Mouse (Mus musculus): Measurements from ENCODE around the gene H2-K1. TPM values are rescaled to one million over a fixed set of nuclear protein-coding genes. Genes with fewer than 3 reads are reported as not detected.
"Not testable (repeated sequence)": the region's sequence is repeated elsewhere in the genome, so short reads cannot be mapped to it uniquely, and the experiment has no call there.

The H2-K1 gene
- polyA plus RNA-seq, 1 experiment from 2014 or later, result 4.7 TPM

DNA sequence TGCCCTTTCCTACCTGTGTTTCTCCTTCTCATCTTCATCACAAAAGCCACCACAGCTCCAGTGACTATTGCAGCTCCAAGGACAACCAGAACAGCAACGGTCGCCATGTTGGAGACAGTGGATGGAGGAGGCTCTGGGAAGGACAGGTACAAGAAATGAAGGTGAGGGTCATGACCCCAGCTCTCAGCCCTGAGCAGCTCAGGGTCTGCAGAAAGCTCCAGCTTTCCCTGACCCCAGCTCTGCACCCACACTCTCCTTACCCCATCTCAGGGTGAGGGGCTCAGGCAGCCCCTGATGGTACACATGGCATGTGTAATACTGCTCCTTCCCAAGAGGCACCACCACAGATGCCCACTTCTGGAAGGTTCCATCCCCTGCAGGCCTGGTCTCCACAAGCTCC is 3.1 kb downstream of the H2-K1 start:
- DNase-seq (ENCODE audit: low spot score); H3K27ac ChIP-seq: not testable (repeated sequence)

DNA sequence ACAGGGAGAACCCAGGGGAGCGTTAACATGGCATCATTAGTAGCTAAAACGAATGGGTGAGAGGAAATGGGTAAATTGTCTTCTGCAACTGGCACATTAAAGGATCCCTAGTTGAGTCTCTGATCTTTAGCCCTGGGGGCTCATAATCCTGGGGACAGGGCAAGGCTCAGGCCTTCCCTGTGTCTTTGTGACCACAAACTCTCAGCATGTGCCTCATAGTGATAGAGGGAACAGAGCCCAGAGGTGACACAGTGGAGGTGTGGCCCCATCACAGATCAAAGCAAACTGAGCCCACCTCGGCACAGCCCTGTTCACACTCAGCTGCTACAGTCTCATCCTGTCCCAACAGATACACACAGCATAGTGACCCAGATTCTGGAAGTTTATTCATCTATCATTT is 4.5 kb downstream of the H2-K1 start:
- 35% methylated on average over 3 of the region's 3 CpGs for WGBS
- H3K36me3 ChIP-seq, result no peaks in the 10 kb centered on the region
- no peak for DNase-seq (ENCODE audit: low spot score)

More for the DNA sequence above, 3.1 kb downstream of the H2-K1 start:
- peaks cover 14% of the 10 kb centered on the region for H3K4me1 ChIP-seq
- not testable (repeated sequence) for H3K4me3 ChIP-seq; H3K36me3 ChIP-seq; H3K9me3 ChIP-seq (replicated peaks)
- H3K27me3 ChIP-seq (ENCODE audit: low read depth, poor library complexity, severe bottlenecking), result peaks cover 53% of the 10 kb centered on the region
- WGBS, result 90% methylated on average over 2 of the region's 2 CpGs

DNA sequence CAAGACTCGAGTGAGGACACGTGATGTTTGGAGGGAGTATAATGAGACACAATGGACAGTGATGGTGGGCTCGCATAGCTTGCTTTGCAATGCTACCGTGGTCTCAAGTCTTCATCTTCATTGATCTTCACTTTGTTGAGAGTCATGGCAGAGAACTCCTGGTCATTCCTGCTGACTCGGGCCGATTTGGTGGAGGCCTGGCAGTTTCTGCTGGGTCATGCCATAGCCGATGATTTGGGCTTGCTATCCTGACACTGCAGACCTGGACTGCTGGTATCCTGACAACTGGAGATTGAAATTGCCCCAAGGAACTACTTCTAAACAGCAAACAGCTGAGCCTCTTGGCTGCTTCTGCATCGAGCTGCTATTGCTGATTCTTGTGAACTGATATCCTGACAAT is 5.2 kb downstream of the H2-K1 start:
- peaks cover 32% of the 10 kb centered on the region for H3K27me3 ChIP-seq (ENCODE audit: low read depth, poor library complexity, severe bottlenecking)
- H3K4me1 ChIP-seq, result peaks cover 9% of the 10 kb centered on the region
- no peak for DNase-seq (ENCODE audit: low spot score)
- 94% methylated on average over 8 of the region's 8 CpGs for WGBS
- no peaks in the 10 kb centered on the region for H3K36me3 ChIP-seq
- no peak overlapping the region for H3K27ac ChIP-seq
- H3K4me3 ChIP-seq, result no peak overlapping the region
- H3K9me3 ChIP-seq (replicated peaks), result no peaks in the 10 kb centered on the region

More for the DNA sequence above, 4.5 kb downstream of the H2-K1 start:
- H3K4me3 ChIP-seq, result no peak overlapping the region
- peaks cover 14% of the 10 kb centered on the region for H3K4me1 ChIP-seq
- no peaks in the 10 kb centered on the region for H3K9me3 ChIP-seq (replicated peaks)
- no peak overlapping the region for H3K27ac ChIP-seq
- H3K27me3 ChIP-seq (ENCODE audit: low read depth, poor library complexity, severe bottlenecking), result peaks cover 39% of the 10 kb centered on the region

DNA sequence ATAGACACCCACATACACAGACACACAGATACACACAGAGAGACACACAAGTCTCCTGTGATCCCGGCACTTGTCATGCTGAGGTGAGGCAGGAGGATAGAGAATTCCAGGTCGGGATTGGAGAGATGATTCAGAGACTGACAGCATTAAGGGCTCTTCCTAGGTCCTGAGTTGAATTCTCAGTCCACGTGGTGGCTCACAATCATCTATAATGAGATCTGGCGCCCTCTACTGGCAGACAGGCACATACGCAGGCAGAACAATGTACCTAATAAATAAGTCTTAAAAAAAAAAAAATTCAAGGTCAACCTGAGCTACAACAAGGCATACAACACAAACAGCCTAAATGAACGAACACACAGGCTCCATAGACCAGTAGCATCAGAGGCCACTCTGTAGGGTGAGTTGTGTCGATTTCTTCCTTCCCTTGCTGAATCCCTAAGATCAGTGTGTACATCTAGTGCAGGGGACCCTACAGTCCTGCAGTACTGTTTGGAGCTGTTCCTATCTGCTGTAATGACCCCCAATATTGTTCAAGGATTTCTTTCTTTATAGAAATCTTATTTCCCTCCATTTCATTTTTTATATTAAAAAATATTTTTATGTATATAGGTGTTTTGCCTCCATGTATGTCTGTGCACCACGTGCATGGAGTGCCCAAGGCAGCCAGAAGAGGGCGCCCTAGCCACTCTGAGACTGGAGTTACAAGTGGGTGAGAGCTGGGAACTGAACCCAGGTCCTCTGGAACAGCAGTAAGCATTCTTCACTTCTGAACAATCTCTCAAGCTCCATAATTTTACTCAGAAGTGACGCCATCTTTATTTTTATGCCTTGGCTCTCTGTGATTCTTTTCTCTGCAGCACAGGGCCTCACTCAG is 8.1 kb downstream of the H2-K1 start:
- H3K4me1 ChIP-seq, result no peaks in the 10 kb centered on the region
- no peaks in the 10 kb centered on the region for H3K9me3 ChIP-seq (replicated peaks)
- H3K36me3 ChIP-seq, result no peaks in the 10 kb centered on the region
- DNase-seq (ENCODE audit: low spot score), result peak; percentile 75
- H3K27me3 ChIP-seq (ENCODE audit: low read depth, poor library complexity, severe bottlenecking), result peaks cover 3% of the 10 kb centered on the region
- 34% methylated on average over 10 of the region's 10 CpGs for WGBS
- no peak overlapping the region for H3K4me3 ChIP-seq
- no peak overlapping the region for H3K27ac ChIP-seq

- H3K36me3 ChIP-seq; H3K9me3 ChIP-seq (replicated peaks); H3K27ac ChIP-seq; H3K4me3 ChIP-seq: not testable (repeated sequence)
- 7% methylated on average over 8 of the region's 8 CpGs for WGBS
- H3K4me1 ChIP-seq, result peaks cover 29% of the 10 kb centered on the region
- DNase-seq (ENCODE audit: low spot score), result peak; percentile 76
- H3K27me3 ChIP-seq (ENCODE audit: low read depth, poor library complexity, severe bottlenecking), result peaks cover 36% of the 10 kb centered on the region
Observed at GRCm38 (mm10) chr17:33982136-33982535, 18.0 kb downstream of the H2-K1 start.

DNA sequence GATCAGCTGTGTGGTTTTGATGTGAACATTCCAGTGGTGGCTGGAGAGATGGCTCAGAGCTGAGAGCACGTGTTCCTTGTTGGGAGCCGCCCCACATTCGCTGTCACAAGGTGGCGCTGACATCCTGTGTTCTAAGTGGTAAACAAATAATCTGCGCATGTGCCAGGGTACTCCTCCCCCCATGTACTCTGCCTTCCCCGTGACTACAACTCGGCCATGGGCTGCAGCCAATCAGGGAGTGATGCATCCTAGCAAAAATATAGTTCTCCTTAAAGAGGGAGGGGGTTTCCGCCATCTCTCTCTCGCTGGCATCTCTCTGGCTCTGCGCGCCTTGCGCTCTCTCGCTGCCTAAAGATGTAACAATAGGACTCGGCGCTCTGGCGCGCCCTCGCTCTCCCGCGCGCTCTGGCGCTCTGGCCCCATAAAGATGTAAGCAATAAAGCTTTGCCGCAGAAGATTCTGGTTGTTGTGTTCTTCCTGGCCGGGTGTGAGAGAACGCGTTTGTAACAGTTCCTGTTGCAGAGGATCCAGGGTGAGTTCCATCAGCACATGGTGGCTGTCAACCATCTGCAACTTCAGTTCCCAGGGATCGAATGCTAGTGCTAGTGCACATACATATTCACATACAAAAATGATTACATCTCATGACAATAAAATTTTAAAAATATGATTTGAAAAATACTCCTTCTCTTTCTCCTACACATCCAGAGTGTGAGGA is 18.8 kb downstream of the H2-K1 start:
- not testable (repeated sequence) for H3K9me3 ChIP-seq (replicated peaks); H3K36me3 ChIP-seq
- Histone ChIP-seq H3K4me1 (peaks cover 29% of the 10 kb centered on the region), H3K27ac (peak overlapping the region; percentile 91), H3K4me3 (peak overlapping the region; percentile 62), H3K27me3 (ENCODE audit: low read depth, poor library complexity, severe bottlenecking) (peaks cover 44% of the 10 kb centered on the region)
- WGBS, result 1% methylated on average over 27 of the region's 27 CpGs
- peak; percentile 92 for DNase-seq (ENCODE audit: low spot score)

GRCm38 (mm10) chr17:33980181-33981035 is 19.7 kb downstream of the H2-K1 start:
- WGBS, result 80% methylated on average over 19 of the region's 19 CpGs
- Histone ChIP-seq H3K27ac (peak overlapping the region; percentile 91), H3K4me3 (peak overlapping the region; percentile 62; the same call in 1 of the 2 replicates)

GRCm38 (mm10) chr17:33979512-33980050 is 20.6 kb downstream of the H2-K1 start:
- peaks cover 50% of the 10 kb centered on the region for H3K27me3 ChIP-seq (ENCODE audit: low read depth, poor library complexity, severe bottlenecking)
- 83% methylated on average over 6 of the region's 6 CpGs for WGBS
- no peak for DNase-seq (ENCODE audit: low spot score)

More at GRCm38 (mm10) chr17:33980181-33981035, 19.7 kb downstream of the H2-K1 start:
- peaks cover 50% of the 10 kb centered on the region for H3K27me3 ChIP-seq (ENCODE audit: low read depth, poor library complexity, severe bottlenecking)
- no peaks in the 10 kb centered on the region for H3K9me3 ChIP-seq (replicated peaks)
- H3K4me1 ChIP-seq, result peaks cover 29% of the 10 kb centered on the region
- H3K36me3 ChIP-seq, result no peaks in the 10 kb centered on the region
- DNase-seq (ENCODE audit: low spot score), result no peak

GRCm38 (mm10) chr17:33978631-33979031 is 21.5 kb downstream of the H2-K1 start:
- Histone ChIP-seq H3K9me3 (replicated peaks) (no peaks in the 10 kb centered on the region), H3K27me3 (ENCODE audit: low read depth, poor library complexity, severe bottlenecking) (peaks cover 50% of the 10 kb centered on the region), H3K36me3 (no peaks in the 10 kb centered on the region), H3K4me3 (peak overlapping the region; percentile 53), H3K27ac (peak overlapping the region; percentile 46; the same call in 1 of the 2 replicates), H3K4me1 (peaks cover 29% of the 10 kb centered on the region)
- under 1% methylated on average over 17 of the region's 17 CpGs for WGBS
- DNase-seq (ENCODE audit: low spot score), result peak; percentile 42

More at GRCm38 (mm10) chr17:33979512-33980050, 20.6 kb downstream of the H2-K1 start:
- Histone ChIP-seq H3K4me1 (peaks cover 29% of the 10 kb centered on the region), H3K27ac (no peak overlapping the region), H3K36me3 (no peaks in the 10 kb centered on the region), H3K4me3 (no peak overlapping the region), H3K9me3 (replicated peaks) (no peaks in the 10 kb centered on the region)

GRCm38 (mm10) chr17:33977861-33978557 is 22.1 kb downstream of the H2-K1 start:
- Histone ChIP-seq H3K9me3 (replicated peaks) (no peaks in the 10 kb centered on the region), H3K4me3 (peak overlapping the region; percentile 53), H3K4me1 (peaks cover 29% of the 10 kb centered on the region), H3K27me3 (ENCODE audit: low read depth, poor library complexity, severe bottlenecking) (peaks cover 50% of the 10 kb centered on the region), H3K36me3 (no peaks in the 10 kb centered on the region), H3K27ac (peak overlapping the region; percentile 46; the same call in 1 of the 2 replicates)
- DNase-seq (ENCODE audit: low spot score), result peak; percentile 35
- WGBS, result 3% methylated on average over 57 of the region's 57 CpGs

DNA sequence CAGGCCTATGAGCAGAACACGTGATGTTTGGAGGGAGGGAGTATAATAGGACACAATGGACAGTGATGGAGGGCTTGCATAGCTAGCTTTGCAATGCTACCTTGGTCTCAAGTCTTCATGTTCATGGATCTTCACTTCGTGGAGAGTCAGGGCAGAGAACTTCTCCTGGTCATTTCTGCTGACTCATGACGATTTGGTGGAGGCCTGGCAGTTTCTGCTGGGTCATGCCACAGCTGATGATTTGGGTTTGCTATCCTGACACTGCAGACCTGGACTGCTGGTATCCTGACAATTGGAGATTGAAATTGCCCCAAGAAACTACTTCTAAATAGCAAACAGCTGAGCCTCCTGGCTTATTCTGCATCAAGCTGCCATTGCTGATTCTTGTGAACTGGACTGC is 26.6 kb downstream of the H2-K1 start:
- H3K36me3 ChIP-seq, result no peaks in the 10 kb centered on the region
- peaks cover 10% of the 10 kb centered on the region for H3K4me1 ChIP-seq
- H3K27ac ChIP-seq, result no peak overlapping the region
- DNase-seq (ENCODE audit: low spot score), result no peak
- WGBS, result 67% methylated on average over 3 of the region's 3 CpGs
- peaks cover 28% of the 10 kb centered on the region for H3K27me3 ChIP-seq (ENCODE audit: low read depth, poor library complexity, severe bottlenecking)
- H3K9me3 ChIP-seq (replicated peaks), result no peaks in the 10 kb centered on the region
- H3K4me3 ChIP-seq, result no peak overlapping the region

DNA sequence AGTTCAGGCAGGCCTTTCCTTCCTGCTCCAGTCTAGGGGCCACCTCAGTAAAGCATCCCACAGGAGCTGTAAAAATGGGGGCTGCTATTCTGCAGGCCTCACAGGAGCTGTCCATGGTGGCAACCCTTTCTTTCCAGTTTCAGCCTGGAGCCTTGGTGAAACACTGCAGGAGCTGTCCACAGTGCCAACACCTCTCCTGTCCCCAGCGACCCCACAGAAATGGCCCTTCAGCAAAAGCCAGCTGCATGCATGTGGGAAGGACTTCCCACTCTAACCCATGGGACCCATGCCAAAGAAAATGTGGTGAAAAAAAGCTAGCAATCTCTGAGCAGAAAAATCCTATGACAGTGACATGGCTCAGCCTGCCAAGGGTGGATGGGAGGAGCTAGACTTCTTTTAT is 27.5 kb downstream of the H2-K1 start:
- peak; percentile 71 for DNase-seq (ENCODE audit: low spot score)
- H3K4me1 ChIP-seq, result peaks cover under 1% of the 10 kb centered on the region
- peaks cover 19% of the 10 kb centered on the region for H3K27me3 ChIP-seq (ENCODE audit: low read depth, poor library complexity, severe bottlenecking)
- 9% methylated on average over 1 of the region's 1 CpGs for WGBS
- H3K36me3 ChIP-seq, result no peaks in the 10 kb centered on the region
- no peaks in the 10 kb centered on the region for H3K9me3 ChIP-seq (replicated peaks)
- no peak overlapping the region for H3K4me3 ChIP-seq
- H3K27ac ChIP-seq, result no peak overlapping the region

Measured in limb, embryonic 10.5 days (tissue).